Comparison of ENCODE assay signal across 11 mouse cellular contexts in genomic region chrX:9060952-9061351, GRCm38 (mm10). TPM values are rescaled to one million over a fixed set of nuclear protein-coding genes. Genes with fewer than 3 reads are reported as not detected.
A peak's percentile ranks its signal among the peaks of the same experiment; 100 is the strongest.
DNase-seq lines count a peak whose midpoint lies in the region; ATAC-seq and TF ChIP-seq lines count a peak whose summit lies in the region.
"Not testable (repeated sequence)": the region's sequence is repeated elsewhere in the genome, so short reads cannot be mapped to it uniquely, and the experiment has no call there.
"Had no signal": no experiment of that assay in that cellular context is flagged by ENCODE, and none has a peak within 500 bp of the region (broad histone marks: within the 10 kb centered on the region; RNA-seq: fewer than 3 reads in every experiment).

No protein-coding gene starts in this region.

- intact Hi-C loops in gastrocnemius, adult 2 months (cut with DNase I), result not testable (repeated sequence)

- not testable (repeated sequence) for H3K27ac ChIP-seq in gastrocnemius, adult 2 months

- peak; percentile 36 for TF ChIP-seq CTCF in gastrocnemius, adult 2 months (IDR thresholded peaks at IDR 0.05)

- ATAC-seq in inflammation-experienced regulatory T-cells, adult 6 months, result peak; percentile 56

- DNase-seq in T-cell, adult 2 months (ENCODE audit: low spot score), result peak; percentile 28
- peak; percentile 78 for DNase-seq in cerebellum, adult 9-10 months
- peak; percentile 55 for DNase-seq in gastrocnemius, adult 2 months
- peak; percentile 84 to 98 for DNase-seq in layer of hippocampus, postnatal 25 days (ENCODE audit: extremely low spot score in 1 of 2, low spot score in 1 of 2)
- peak; percentile 38 for DNase-seq in lung, postnatal 14 days
- peak; percentile 58 to 86 for DNase-seq in right cerebral cortex, postnatal 36 days (ENCODE audit: low spot score in 2 of 2)
- peak; percentile 18 to 83 for DNase-seq in urinary bladder, postnatal 4 days (ENCODE audit: low spot score in 2 of 2)

- not testable (repeated sequence) for H3K4me3 ChIP-seq in gastrocnemius, adult 2 months

RNA-seq across cellular contexts. Expression of gene Fthl17f, which starts 1.9 kb away (rescaled TPM):
- total RNA-seq in gastrocnemius, adult 2 months (2021), result not detected
- polyA plus RNA-seq in inflammation-experienced regulatory T-cells, adult 6 months (2017; shearing (Covaris generic)), result not detected
- not detected for total RNA-seq in layer of hippocampus, postnatal 25 days (2021)
- polyA plus RNA-seq: forebrain, embryonic 12.5 days; intestine, embryonic 14.5 days; macrophage had no signal

RNA-seq across cellular contexts. Expression of gene Fthl17e, which starts 27.7 kb away (rescaled TPM):
- total RNA-seq in gastrocnemius, adult 2 months (2021), result not detected
- polyA plus RNA-seq in inflammation-experienced regulatory T-cells, adult 6 months (2017; shearing (Covaris generic)), result not detected
- not detected for total RNA-seq in layer of hippocampus, postnatal 25 days (2021)
- polyA plus RNA-seq: forebrain, embryonic 12.5 days; intestine, embryonic 14.5 days; macrophage had no signal

RNA-seq across cellular contexts. Expression of gene 4930402K13Rik, which starts 43.4 kb away (rescaled TPM):
- total RNA-seq in gastrocnemius, adult 2 months (2021), result not detected
- not detected for polyA plus RNA-seq in inflammation-experienced regulatory T-cells, adult 6 months (2017; shearing (Covaris generic))
- not detected for total RNA-seq in layer of hippocampus, postnatal 25 days (2021)
- polyA plus RNA-seq: forebrain, embryonic 12.5 days; intestine, embryonic 14.5 days; macrophage had no signal

Comparison
In these comparisons a context has a peak if more than half of its experiments do, and no peak if none do; other contexts are left out.
1. DNase-seq: peak in every context shown above with its lines; median percentile 91 in layer of hippocampus, postnatal 25 days; 78 in cerebellum, adult 9-10 months; 72 in right cerebral cortex, postnatal 36 days; 55 in gastrocnemius, adult 2 months; 50 in urinary bladder, postnatal 4 days; 38 in lung, postnatal 14 days; 28 in T-cell, adult 2 months.